26 mouse cellular contexts compared by ENCODE assay signal in the genomic region with DNA sequence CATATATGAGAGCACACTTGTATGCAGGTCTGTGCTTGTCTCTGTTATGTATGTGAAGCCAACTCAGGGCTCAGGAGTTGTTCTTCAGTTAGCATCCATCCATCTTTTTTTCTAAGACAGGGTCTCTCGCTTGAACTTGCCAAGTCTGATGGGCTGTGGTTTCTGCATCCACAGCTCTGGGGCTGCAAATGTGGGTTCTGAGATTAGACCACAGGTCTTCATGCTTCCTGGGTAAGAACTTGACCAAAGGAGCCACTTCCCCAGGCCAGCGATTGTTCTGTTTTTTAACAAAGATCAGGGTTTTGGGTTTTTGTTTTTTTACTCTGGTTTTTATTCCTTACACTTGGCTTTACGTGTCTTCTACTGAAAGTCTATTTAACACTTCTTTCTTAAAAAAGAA.
"Had no signal": no experiment of that assay in that cellular context is flagged by ENCODE, and none has a peak within 500 bp of the region (broad histone marks: within the 10 kb centered on the region; RNA-seq: fewer than 3 reads in every experiment).

No protein-coding gene starts in this region.

- ATAC-seq: intestine, embryonic 16.5 days; midbrain, embryonic 13.5 days; midbrain, embryonic 16.5 days had no signal

- H3K27me3 ChIP-seq: limb, embryonic 12.5 days; limb, embryonic 15.5 days; midbrain, embryonic 13.5 days; neural tube, embryonic 13.5 days had no signal

- H3K27ac ChIP-seq: layer of hippocampus, adult 2 months; left cerebral cortex, adult 2 months; limb, embryonic 12.5 days; limb, embryonic 15.5 days; liver, embryonic 13.5 days; macrophage; midbrain, embryonic 10.5 days; midbrain, embryonic 13.5 days; neural tube, embryonic 13.5 days; stomach, postnatal 0 days had no signal

- DNase-seq: kidney, adult 18-20 months; kidney, adult 9 months; kidney, postnatal 14 days; layer of hippocampus, postnatal 36 days; left cerebral cortex, postnatal 4 days; liver, embryonic 13.5 days; lung, adult 2 months; retina, postnatal 1 day; right cerebral cortex, postnatal 25 days; spleen, adult 18-20 months; thymus, adult 2 months; thymus, postnatal 14 days; thymus, postnatal 4 days had no signal

- H3K36me3 ChIP-seq: liver, embryonic 13.5 days; midbrain, embryonic 13.5 days; neural tube, embryonic 13.5 days had no signal

- H3K4me3 ChIP-seq: layer of hippocampus, adult 2 months; left cerebral cortex, adult 2 months; limb, embryonic 12.5 days; limb, embryonic 15.5 days; liver, embryonic 13.5 days; megakaryocyte, embryonic 14.5 days; midbrain, embryonic 10.5 days; midbrain, embryonic 13.5 days; myocyte; neural tube, embryonic 13.5 days had no signal

- H3K9me3 ChIP-seq: limb, embryonic 12.5 days; limb, embryonic 15.5 days; liver, embryonic 13.5 days; midbrain, embryonic 10.5 days; midbrain, embryonic 13.5 days; neural tube, embryonic 13.5 days had no signal
